In genomic region chr14:25635746-25636145, GRCm38 (mm10) we compare ENCODE assay signal across 15 mouse cellular contexts. TPM values are rescaled to one million over a fixed set of nuclear protein-coding genes. Genes with fewer than 3 reads are reported as not detected.
A peak's percentile ranks its signal among the peaks of the same experiment; 100 is the strongest.
DNase-seq lines count a peak whose midpoint lies in the region; ATAC-seq lines count a peak whose summit lies in the region.
"Had no signal": no experiment of that assay in that cellular context is flagged by ENCODE, and none has a peak within 500 bp of the region (broad histone marks: within the 10 kb centered on the region; RNA-seq: fewer than 3 reads in every experiment).

No protein-coding gene starts in this region.

- DNase-seq in embryonic facial prominence, embryonic 10.5 days (ENCODE audit: low spot score): no peak
- DNase-seq in forebrain, embryonic 14.5 days (ENCODE audit: low spot score): no peak
- DNase-seq in thymus, postnatal 36 days: no peak
- no peak for DNase-seq in kidney, adult 8-10 months
- DNase-seq: B cell, adult 2 months; kidney, postnatal 25 days; lung, postnatal 10 days; thymus, postnatal 25 days had no signal

- no peak overlapping the region for H3K4me3 ChIP-seq in embryonic facial prominence, embryonic 15.5 days (replicated peaks)
- no peak overlapping the region for H3K4me3 ChIP-seq in embryonic facial prominence, embryonic 10.5 days
- no peak overlapping the region for H3K4me3 ChIP-seq in kidney, embryonic 15.5 days (replicated peaks)
- H3K4me3 ChIP-seq in kidney, embryonic 14.5 days (ENCODE audit: low read length): no peak overlapping the region
- H3K4me3 ChIP-seq in forebrain, embryonic 14.5 days (ENCODE audit: low read depth, low read length): no peak overlapping the region
- no peak overlapping the region for H3K4me3 ChIP-seq in midbrain, embryonic 16.5 days (ENCODE audit: low read depth, low read length)
- H3K4me3 ChIP-seq: left cerebral cortex, adult 2 months; liver, embryonic 12.5 days had no signal

- H3K9ac ChIP-seq in embryonic facial prominence, embryonic 15.5 days: no peak overlapping the region
- no peak overlapping the region for H3K9ac ChIP-seq in kidney, embryonic 15.5 days
- H3K9ac ChIP-seq in kidney, embryonic 14.5 days (ENCODE audit: low read depth, low read length): no peak overlapping the region
- H3K9ac ChIP-seq in forebrain, embryonic 14.5 days (ENCODE audit: low read length): no peak overlapping the region
- H3K9ac ChIP-seq in midbrain, embryonic 16.5 days (ENCODE audit: low read depth, low read length): no peak overlapping the region
- H3K9ac ChIP-seq: liver, embryonic 12.5 days had no signal

- no peaks in the 10 kb centered on the region for H3K27me3 ChIP-seq in embryonic facial prominence, embryonic 15.5 days
- H3K27me3 ChIP-seq in embryonic facial prominence, embryonic 10.5 days (replicated peaks; ENCODE audit: low read depth, poor library complexity, severe bottlenecking): no peaks in the 10 kb centered on the region
- no peaks in the 10 kb centered on the region for H3K27me3 ChIP-seq in kidney, embryonic 15.5 days
- no peaks in the 10 kb centered on the region for H3K27me3 ChIP-seq in kidney, embryonic 14.5 days (ENCODE audit: control insufficient read depth, insufficient read depth, low read length)
- no peaks in the 10 kb centered on the region for H3K27me3 ChIP-seq in forebrain, embryonic 14.5 days (replicated peaks; ENCODE audit: control insufficient read depth, insufficient read depth, low read length)
- no peaks in the 10 kb centered on the region for H3K27me3 ChIP-seq in midbrain, embryonic 16.5 days (ENCODE audit: control insufficient read depth, insufficient read depth, low read depth, low read length)
- H3K27me3 ChIP-seq: liver, embryonic 12.5 days had no signal

- peaks cover 35% of the 10 kb centered on the region for H3K4me1 ChIP-seq in embryonic facial prominence, embryonic 15.5 days
- peaks cover 28% of the 10 kb centered on the region for H3K4me1 ChIP-seq in embryonic facial prominence, embryonic 10.5 days
- peaks cover 40% of the 10 kb centered on the region for H3K4me1 ChIP-seq in kidney, embryonic 15.5 days
- H3K4me1 ChIP-seq in kidney, embryonic 14.5 days (ENCODE audit: control insufficient read depth, insufficient read depth, low read length): peaks cover 14% of the 10 kb centered on the region
- H3K4me1 ChIP-seq in forebrain, embryonic 14.5 days (ENCODE audit: control insufficient read depth, insufficient read depth, low read length): peaks cover 31% of the 10 kb centered on the region
- peaks cover 37% of the 10 kb centered on the region for H3K4me1 ChIP-seq in midbrain, embryonic 16.5 days (ENCODE audit: control insufficient read depth, insufficient read depth, low read length)

- no peak overlapping the region for H3K4me2 ChIP-seq in embryonic facial prominence, embryonic 15.5 days (replicated peaks)
- no peak overlapping the region for H3K4me2 ChIP-seq in kidney, embryonic 15.5 days
- H3K4me2 ChIP-seq in kidney, embryonic 14.5 days (replicated peaks; ENCODE audit: low read depth, low read length): no peak overlapping the region
- H3K4me2 ChIP-seq in forebrain, embryonic 14.5 days (ENCODE audit: low read length): no peak overlapping the region
- H3K4me2 ChIP-seq in midbrain, embryonic 16.5 days (ENCODE audit: low read length): no peak overlapping the region
- H3K4me2 ChIP-seq: liver, embryonic 12.5 days had no signal

- peak overlapping the region; percentile 44; the same call in 1 of the 2 replicates for H3K27ac ChIP-seq in embryonic facial prominence, embryonic 15.5 days (replicated peaks)
- no peak overlapping the region for H3K27ac ChIP-seq in embryonic facial prominence, embryonic 10.5 days (replicated peaks)
- H3K27ac ChIP-seq in kidney, embryonic 15.5 days: peak overlapping the region; percentile 49; the same call in 1 of the 2 replicates
- no peak overlapping the region for H3K27ac ChIP-seq in kidney, embryonic 14.5 days (ENCODE audit: low read depth, low read length)
- H3K27ac ChIP-seq in forebrain, embryonic 14.5 days (ENCODE audit: low read depth, low read length): peak overlapping the region; percentile 77
- H3K27ac ChIP-seq in midbrain, embryonic 16.5 days (ENCODE audit: low read length): peak overlapping the region; percentile 11
- H3K27ac ChIP-seq: left cerebral cortex, adult 2 months had no signal

- 81% methylated on average over 12 of the region's 12 CpGs for WGBS in embryonic facial prominence, embryonic 15.5 days
- 81% methylated on average over 12 of the region's 12 CpGs for WGBS in embryonic facial prominence, embryonic 10.5 days
- 63% methylated on average over 12 of the region's 12 CpGs for WGBS in kidney, embryonic 15.5 days
- 51% methylated on average over 12 of the region's 12 CpGs for WGBS in kidney, embryonic 14.5 days
- 70% methylated on average over 12 of the region's 12 CpGs for WGBS in forebrain, embryonic 14.5 days
- 67% methylated on average over 12 of the region's 12 CpGs for WGBS in midbrain, embryonic 16.5 days

- ATAC-seq in embryonic facial prominence, embryonic 15.5 days (ENCODE audit: insufficient number of reproducible peaks, low FRiP score, low TSS enrichment, low read depth): no peak
- ATAC-seq in kidney, embryonic 15.5 days (replicated peaks; ENCODE audit: low FRiP score): no peak
- ATAC-seq in kidney, embryonic 14.5 days (ENCODE audit: low FRiP score, low TSS enrichment): no peak
- ATAC-seq in forebrain, embryonic 14.5 days: no peak
- no peak for ATAC-seq in midbrain, embryonic 16.5 days
- ATAC-seq: liver, embryonic 12.5 days had no signal

- no peaks in the 10 kb centered on the region for H3K9me3 ChIP-seq in embryonic facial prominence, embryonic 15.5 days (replicated peaks)
- H3K9me3 ChIP-seq in embryonic facial prominence, embryonic 10.5 days: no peaks in the 10 kb centered on the region
- no peaks in the 10 kb centered on the region for H3K9me3 ChIP-seq in kidney, embryonic 15.5 days (replicated peaks)
- no peaks in the 10 kb centered on the region for H3K9me3 ChIP-seq in kidney, embryonic 14.5 days (ENCODE audit: control insufficient read depth, low read length)
- H3K9me3 ChIP-seq in forebrain, embryonic 14.5 days (replicated peaks; ENCODE audit: control insufficient read depth, low read length): no peaks in the 10 kb centered on the region
- H3K9me3 ChIP-seq in midbrain, embryonic 16.5 days (replicated peaks; ENCODE audit: control insufficient read depth, low read length, poor library complexity, severe bottlenecking): no peaks in the 10 kb centered on the region
- H3K9me3 ChIP-seq: liver, embryonic 12.5 days had no signal

- peaks cover 38% of the 10 kb centered on the region for H3K36me3 ChIP-seq in embryonic facial prominence, embryonic 15.5 days
- H3K36me3 ChIP-seq in embryonic facial prominence, embryonic 10.5 days (replicated peaks): peaks cover 88% of the 10 kb centered on the region
- peaks cover 66% of the 10 kb centered on the region for H3K36me3 ChIP-seq in kidney, embryonic 15.5 days
- peaks cover 54% of the 10 kb centered on the region for H3K36me3 ChIP-seq in kidney, embryonic 14.5 days (ENCODE audit: control insufficient read depth, insufficient read depth, low read length)
- H3K36me3 ChIP-seq in forebrain, embryonic 14.5 days (ENCODE audit: control insufficient read depth, insufficient read depth, low read length): peaks cover 49% of the 10 kb centered on the region
- H3K36me3 ChIP-seq in midbrain, embryonic 16.5 days (ENCODE audit: control insufficient read depth, insufficient read depth, low read length): peaks cover 7% of the 10 kb centered on the region
- H3K36me3 ChIP-seq: G1E had no signal

RNA-seq across cellular contexts. Expression of gene Ppif, which starts 58.2 kb away (rescaled TPM):
- polyA plus RNA-seq in embryonic facial prominence, embryonic 15.5 days (2015; fragmentation: Nextera tagmentation; extraction: Ambion mirVana): 25.3 and 30.6 TPM in 2 replicates
- polyA plus RNA-seq in embryonic facial prominence, embryonic 10.5 days (2016; fragmentation: Nextera tagmentation; extraction: Ambion mirVana): 76.6 and 77.0 TPM in 2 replicates
- 41.5 and 42.1 TPM in 2 replicates for polyA plus RNA-seq in kidney, embryonic 15.5 days (2015; fragmentation: Nextera tagmentation; extraction: Ambion mirVana)
- polyA plus RNA-seq in kidney, embryonic 14.5 days (2014; fragmentation: Nextera tagmentation; extraction: Ambion mirVana): 44.4 and 46.6 TPM in 2 replicates
- 25.3 and 28.2 TPM in 2 replicates for polyA plus RNA-seq in forebrain, embryonic 14.5 days (2014; fragmentation: Nextera tagmentation; extraction: Ambion mirVana)
- polyA plus RNA-seq in midbrain, embryonic 16.5 days (2015; fragmentation: Nextera tagmentation; extraction: Ambion mirVana): 29.6 and 40.3 TPM in 2 replicates

Comparison
In these comparisons a context has a peak if more than half of its experiments do, and no peak if none do; other contexts are left out.
1. H3K27ac ChIP-seq: peak in embryonic facial prominence, embryonic 15.5 days (single experiment), kidney, embryonic 15.5 days (single experiment), forebrain, embryonic 14.5 days (single experiment) and midbrain, embryonic 16.5 days (single experiment); none in embryonic facial prominence, embryonic 10.5 days (single experiment) and kidney, embryonic 14.5 days (single experiment).